Mouse (Mus musculus) midbrain, embryonic 16.5 days (tissue): ENCODE measurements at regions not wholly inside any gene's neighbourhood (a gene's known extent, or its start where the extent isn't known, plus 50 kb on each side); places are given as distances from the start of the nearest gene placed in this dataset.

Experiments
- ATAC-seq: fragments of 200-750 bp; cut with Nextera tagmentation; 2 replicates; pipeline ENCODE4 v1.8.0; 2017; ENCODE audit warnings: moderate TSS enrichment
- H3K27ac ChIP-seq: fragments of 300-500 bp; sonication (generic); 2 replicates; pipeline ENCODE4 v1.5.1; 2014; ENCODE audit warnings: mild to moderate bottlenecking, low read length, mixed read lengths
- H3K27me3 ChIP-seq: fragments of 300-500 bp; sonication (generic); 2 replicates; pipeline ENCODE4 v1.6.1; 2014; ENCODE audit warnings: low read depth, low read length, mixed read lengths; ENCODE audit not compliant: control insufficient read depth, insufficient read depth
- H3K36me3 ChIP-seq: fragments of 300-500 bp; sonication (generic); 2 replicates; pipeline ENCODE4 v1.6.1; 2014; ENCODE audit warnings: mild to moderate bottlenecking, low read length, moderate library complexity, mixed read lengths; ENCODE audit not compliant: control insufficient read depth, insufficient read depth
- H3K4me1 ChIP-seq: fragments of 300-500 bp; sonication (generic); 2 replicates; pipeline ENCODE4 v1.6.1; 2014; ENCODE audit warnings: mild to moderate bottlenecking, low read length, mixed read lengths; ENCODE audit not compliant: control insufficient read depth, insufficient read depth
- H3K4me2 ChIP-seq: fragments of 300-500 bp; sonication (generic); 2 replicates; pipeline ENCODE4 v1.6.1; 2014; ENCODE audit warnings: mild to moderate bottlenecking, low read length, mixed read lengths
- H3K4me3 ChIP-seq: fragments of 300-500 bp; sonication (generic); 2 replicates; pipeline ENCODE4 v1.5.1; 2014; ENCODE audit warnings: low read depth, mild to moderate bottlenecking, low read length, moderate library complexity, mixed read lengths
- H3K9ac ChIP-seq: fragments of 300-500 bp; sonication (generic); 2 replicates; pipeline ENCODE4 v1.6.1; 2014; ENCODE audit warnings: low read depth, low read length, mixed read lengths
- H3K9me3 ChIP-seq: fragments of 300-500 bp; sonication (generic); replicated peaks from 2 replicates; pipeline ENCODE4 v1.6.1; 2014; ENCODE audit warnings: mild to moderate bottlenecking, low read length, mixed read lengths; ENCODE audit not compliant: control insufficient read depth, poor library complexity, severe bottlenecking
- WGBS: fragments of 180-500 bp; shearing (Covaris S2); extraction: QIAGEN DNeasy Blood & Tissue Kit; methylation state at CpG from one replicate; pipeline ENCODE4 v1.1.7; 2014; 5-methylcytosine and 5-hydroxymethylcytosine counted together

DNA sequence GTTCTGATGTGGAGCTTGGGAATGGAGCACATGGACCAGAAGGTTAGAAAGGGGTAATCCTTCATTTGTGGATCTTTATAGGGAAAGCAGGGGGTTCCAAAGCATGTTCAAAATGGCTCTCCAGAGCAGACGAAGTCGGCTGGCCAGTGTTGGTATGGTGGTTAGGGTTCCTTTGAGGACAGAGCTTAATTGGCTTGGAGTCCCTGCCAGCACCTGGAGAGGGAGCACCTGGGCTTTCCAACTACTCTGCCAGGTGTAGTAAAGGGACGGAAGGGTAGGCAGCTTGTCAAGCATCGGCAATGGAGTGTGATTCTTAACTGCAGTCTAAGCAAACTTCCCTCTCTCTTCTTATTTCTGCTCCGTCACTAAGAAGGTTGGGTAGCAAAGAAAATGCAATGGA is 438.5 kb downstream of the Bckdhb start:
- H3K4me3 ChIP-seq: no peak overlapping the region
- H3K9me3 ChIP-seq: no peaks in the 10 kb centered on the region
- H3K27ac ChIP-seq: no peak overlapping the region
- H3K9ac ChIP-seq: no peak overlapping the region
- H3K36me3 ChIP-seq: no peaks in the 10 kb centered on the region
- WGBS: 93% methylated on average over 5 of the region's 5 CpGs
- ATAC-seq: no peak
- H3K4me2 ChIP-seq: no peak overlapping the region
- no peaks in the 10 kb centered on the region for H3K27me3 ChIP-seq
- H3K4me1 ChIP-seq: no peaks in the 10 kb centered on the region

DNA sequence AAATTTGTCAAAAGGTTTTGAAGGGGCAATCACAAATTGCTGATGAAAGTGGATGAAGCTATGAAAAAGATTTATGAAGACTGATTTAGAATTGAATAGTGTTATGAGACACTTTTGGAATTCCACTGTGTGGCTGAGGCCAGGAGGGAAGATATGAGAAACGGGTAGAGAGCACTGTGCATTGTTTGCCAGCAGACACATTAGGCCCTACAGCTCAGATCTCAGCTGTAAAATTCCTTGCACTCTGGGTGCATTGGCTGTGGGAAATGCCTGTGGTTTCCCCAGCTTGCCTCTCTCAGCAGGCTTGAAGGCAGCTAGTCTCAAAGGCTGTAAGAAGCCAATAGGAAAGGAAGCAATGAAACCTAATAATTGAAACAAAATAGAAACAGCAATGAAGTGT is 444.3 kb downstream of the Bckdhb start:
- no peaks in the 10 kb centered on the region for H3K4me1 ChIP-seq
- H3K27me3 ChIP-seq: no peaks in the 10 kb centered on the region
- ATAC-seq: no peak
- no peak overlapping the region for H3K27ac ChIP-seq
- 54% methylated on average over 1 of the region's 1 CpGs for WGBS
- no peak overlapping the region for H3K4me3 ChIP-seq
- no peaks in the 10 kb centered on the region for H3K36me3 ChIP-seq
- 0 out of 2 replicates have a peak, but pooled peaks cover 2% of the 10 kb centered on the region for H3K9me3 ChIP-seq
- no peak overlapping the region for H3K9ac ChIP-seq
- H3K4me2 ChIP-seq: no peak overlapping the region

DNA sequence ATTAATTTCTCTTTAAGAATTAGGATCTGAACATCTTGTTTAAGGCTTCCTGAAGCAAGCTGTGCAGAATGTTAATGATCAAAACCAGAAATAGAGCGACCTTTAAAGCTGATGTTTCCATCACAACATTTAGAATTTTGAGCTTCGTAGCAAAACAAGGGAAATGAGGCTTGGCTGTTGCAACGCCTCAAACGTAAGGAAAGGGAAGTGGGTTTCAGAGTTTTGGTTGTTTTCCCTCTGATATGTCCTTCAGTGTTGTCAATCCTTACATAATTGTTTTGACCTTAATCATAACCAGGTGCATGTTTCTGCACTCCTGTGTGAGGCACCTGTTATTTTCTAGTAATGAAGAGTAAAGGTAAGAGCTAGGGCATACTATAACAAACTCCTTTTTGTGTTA is 445.3 kb downstream of the Bckdhb start:
- no peak overlapping the region for H3K4me3 ChIP-seq
- no peak overlapping the region for H3K9ac ChIP-seq
- 79% methylated on average over 4 of the region's 4 CpGs for WGBS
- no peak for ATAC-seq
- 0 out of 2 replicates have a peak, but pooled peaks cover 2% of the 10 kb centered on the region for H3K9me3 ChIP-seq
- no peak overlapping the region for H3K27ac ChIP-seq
- no peaks in the 10 kb centered on the region for H3K27me3 ChIP-seq
- no peaks in the 10 kb centered on the region for H3K4me1 ChIP-seq
- H3K36me3 ChIP-seq: no peaks in the 10 kb centered on the region
- H3K4me2 ChIP-seq: no peak overlapping the region

DNA sequence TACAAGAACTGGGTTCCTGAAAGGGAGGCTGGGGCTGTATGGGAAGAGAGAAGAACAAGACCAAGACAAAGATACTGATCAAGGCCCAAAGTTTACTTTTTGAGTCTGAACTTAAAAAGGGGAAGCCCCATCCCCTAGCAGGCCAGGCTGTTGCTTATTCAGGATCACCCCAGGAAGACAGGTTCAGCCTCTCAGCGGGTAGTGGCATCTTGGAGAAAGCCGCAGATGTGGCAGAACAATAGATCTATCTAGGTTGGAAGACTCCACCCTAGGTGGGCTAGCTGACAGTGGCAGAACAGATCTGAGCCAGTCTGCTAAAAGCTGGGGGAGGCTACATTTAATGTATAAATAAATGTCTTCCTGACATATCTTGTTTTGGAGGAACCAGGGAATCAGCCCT is 450.8 kb downstream of the Bckdhb start:
- 46% methylated on average over 2 of the region's 2 CpGs for WGBS
- ATAC-seq: no peak
- no peak overlapping the region for H3K27ac ChIP-seq
- H3K4me3 ChIP-seq: no peak overlapping the region
- no peak overlapping the region for H3K4me2 ChIP-seq
- no peaks in the 10 kb centered on the region for H3K4me1 ChIP-seq
- no peak overlapping the region for H3K9ac ChIP-seq
- no peaks in the 10 kb centered on the region for H3K27me3 ChIP-seq
- no peaks in the 10 kb centered on the region for H3K36me3 ChIP-seq
- 0 out of 2 replicates have a peak, but pooled peaks cover 2% of the 10 kb centered on the region for H3K9me3 ChIP-seq

DNA sequence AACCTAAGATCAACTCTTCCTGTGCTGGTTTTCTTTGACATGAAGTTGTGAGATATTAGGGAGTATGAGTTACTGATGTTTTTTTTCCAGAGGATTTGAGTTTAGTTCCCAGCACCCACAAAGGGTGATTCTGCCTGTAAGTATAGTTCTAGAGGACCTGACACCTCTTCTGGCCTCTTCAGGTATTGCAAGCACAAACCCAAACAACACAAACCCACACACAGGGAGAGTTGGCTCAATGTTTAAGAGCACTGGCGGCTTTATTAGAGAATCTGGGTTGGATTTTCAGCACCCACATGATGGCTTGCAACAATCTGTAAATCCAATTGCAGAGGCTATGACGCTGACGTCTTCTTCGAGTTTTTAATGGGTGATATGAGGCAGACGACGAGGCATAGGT is 451.7 kb downstream of the Bckdhb start:
- Histone ChIP-seq H3K4me3 (no peak overlapping the region), H3K27me3 (no peaks in the 10 kb centered on the region), H3K27ac (no peak overlapping the region), H3K36me3 (no peaks in the 10 kb centered on the region), H3K4me2 (no peak overlapping the region), H3K9me3 (0 out of 2 replicates have a peak, but pooled peaks cover 2% of the 10 kb centered on the region), H3K9ac (no peak overlapping the region), H3K4me1 (no peaks in the 10 kb centered on the region)
- 94% methylated on average over 6 of the region's 6 CpGs for WGBS
- no peak for ATAC-seq

DNA sequence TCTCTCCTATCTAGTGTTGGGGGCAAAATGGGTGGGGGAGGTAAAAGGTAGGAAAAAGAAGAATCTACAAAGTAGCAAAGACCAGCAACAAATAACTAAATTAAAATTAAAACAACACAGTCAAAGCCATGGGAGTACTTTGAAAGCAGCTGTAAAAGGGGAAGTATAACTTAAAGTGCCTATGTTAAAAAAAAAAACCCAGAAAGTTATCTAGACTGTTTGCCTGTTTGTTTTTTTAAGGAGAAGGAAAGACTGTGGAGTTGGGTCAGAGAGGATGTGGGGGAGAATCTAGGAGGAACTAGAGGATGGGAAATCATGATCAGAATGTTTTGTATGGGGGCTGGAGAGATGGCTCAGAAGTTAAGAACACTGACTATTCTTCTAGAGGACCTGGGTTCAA is 457.0 kb downstream of the Bckdhb start:
- Histone ChIP-seq H3K4me3 (no peak overlapping the region), H3K4me2 (no peak overlapping the region), H3K9me3 (no peaks in the 10 kb centered on the region), H3K27ac (no peak overlapping the region), H3K27me3 (no peaks in the 10 kb centered on the region), H3K9ac (no peak overlapping the region), H3K4me1 (no peaks in the 10 kb centered on the region), H3K36me3 (no peaks in the 10 kb centered on the region)
- ATAC-seq: no peak

DNA sequence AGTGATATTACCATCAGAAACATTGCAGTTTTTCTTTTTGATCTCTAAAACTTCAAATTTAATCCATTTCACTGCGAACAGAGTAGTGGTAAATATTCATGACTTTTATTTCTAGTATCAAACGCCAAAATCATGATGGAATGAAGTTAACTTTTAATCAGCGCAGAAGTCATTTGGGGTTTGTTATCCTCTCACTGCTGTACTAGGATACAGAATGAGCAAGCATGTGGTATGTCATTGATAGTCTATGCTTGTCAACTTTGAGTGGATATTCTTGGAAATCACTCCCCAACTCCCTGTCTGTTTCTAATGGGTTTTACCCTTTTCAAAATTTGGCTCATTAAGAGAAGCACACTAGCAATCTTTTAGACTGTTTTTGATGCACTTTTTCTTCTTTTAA is 464.9 kb downstream of the Bckdhb start:
- Histone ChIP-seq H3K27me3 (no peaks in the 10 kb centered on the region), H3K27ac (no peak overlapping the region), H3K4me2 (no peak overlapping the region), H3K9ac (no peak overlapping the region), H3K9me3 (no peaks in the 10 kb centered on the region), H3K36me3 (no peaks in the 10 kb centered on the region), H3K4me3 (no peak overlapping the region), H3K4me1 (no peaks in the 10 kb centered on the region)
- ATAC-seq: no peak
- 84% methylated on average over 3 of the region's 3 CpGs for WGBS

DNA sequence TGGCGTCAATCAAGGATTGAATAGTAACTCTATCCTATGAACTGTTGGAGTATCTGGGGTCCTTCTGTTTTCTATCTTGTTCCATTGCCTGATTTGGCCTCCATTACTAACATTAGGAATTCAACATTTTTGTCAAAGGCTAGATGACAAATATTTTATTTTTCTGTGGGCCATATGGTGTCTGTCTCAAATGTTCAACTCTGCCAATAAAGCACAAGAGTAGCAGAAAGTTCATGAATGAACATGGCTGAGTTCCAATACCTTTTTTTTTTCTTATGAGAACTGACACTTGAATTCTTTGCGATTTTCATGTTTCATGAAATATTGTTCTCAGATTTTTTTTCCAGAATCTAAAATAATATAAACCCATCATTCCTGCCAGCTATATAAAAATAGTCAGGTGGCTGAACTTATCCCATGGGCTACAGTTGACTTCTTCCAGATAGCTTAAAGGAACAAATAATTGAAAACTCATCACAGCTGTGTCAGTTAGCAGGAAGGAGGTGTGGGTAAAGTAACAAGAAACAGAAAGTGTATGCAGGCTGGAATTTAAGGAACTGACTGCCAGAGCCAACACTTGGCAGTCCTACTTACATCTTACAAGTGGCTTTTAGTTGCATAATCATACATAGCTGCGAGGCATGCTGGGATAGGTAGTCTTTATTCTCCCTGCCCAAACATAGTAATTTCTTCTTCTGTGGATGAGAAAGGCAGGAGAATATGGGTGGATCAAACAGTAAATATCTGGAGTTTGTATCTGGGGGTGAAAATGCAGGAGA is 469.8 kb downstream of the Bckdhb start:
- H3K4me1 ChIP-seq: no peaks in the 10 kb centered on the region
- no peak overlapping the region for H3K27ac ChIP-seq
- no peaks in the 10 kb centered on the region for H3K9me3 ChIP-seq
- H3K4me3 ChIP-seq: no peak overlapping the region
- H3K36me3 ChIP-seq: no peaks in the 10 kb centered on the region
- H3K4me2 ChIP-seq: no peak overlapping the region
- no peak for ATAC-seq
- H3K27me3 ChIP-seq: no peaks in the 10 kb centered on the region
- H3K9ac ChIP-seq: no peak overlapping the region
- WGBS: 93% methylated on average over 3 of the region's 3 CpGs

DNA sequence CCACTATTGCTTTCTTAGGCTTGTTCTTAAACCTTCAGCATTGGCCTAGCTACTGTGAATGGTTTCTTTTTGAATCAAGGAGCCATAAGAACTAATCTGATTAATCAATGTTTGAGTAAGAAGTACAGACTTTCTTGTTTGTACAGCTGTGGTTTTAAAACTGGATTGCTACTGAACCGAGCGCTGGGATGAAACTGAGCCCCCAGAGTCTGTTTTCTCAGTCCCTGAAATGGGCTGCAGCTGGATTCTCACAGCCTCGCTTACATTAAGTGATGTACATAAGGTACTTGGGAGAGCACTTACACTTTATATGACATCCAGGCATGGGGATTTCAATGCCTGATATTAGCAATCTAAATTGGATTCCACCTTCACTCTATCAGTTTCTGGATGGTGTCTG is 474.5 kb downstream of the Bckdhb start:
- Histone ChIP-seq H3K9me3 (no peaks in the 10 kb centered on the region), H3K4me3 (no peak overlapping the region), H3K9ac (no peak overlapping the region), H3K4me1 (no peaks in the 10 kb centered on the region), H3K27ac (no peak overlapping the region), H3K4me2 (no peak overlapping the region), H3K36me3 (no peaks in the 10 kb centered on the region), H3K27me3 (no peaks in the 10 kb centered on the region)
- WGBS: 79% methylated on average over 3 of the region's 3 CpGs
- no peak for ATAC-seq
